26 mouse cellular contexts compared by ENCODE assay signal in genomic region chr6:70867297-70867696, GRCm38 (mm10). TPM values are rescaled to one million over a fixed set of nuclear protein-coding genes. Genes with fewer than 3 reads are reported as not detected.
"Had no signal": no experiment of that assay in that cellular context is flagged by ENCODE, and none has a peak within 500 bp of the region (broad histone marks: within the 10 kb centered on the region; RNA-seq: fewer than 3 reads in every experiment).

No protein-coding gene starts in this region.

- H3K27ac ChIP-seq: midbrain, embryonic 10.5 days; midbrain, embryonic 12.5 days had no signal

- DNase-seq: lung, embryonic 14.5 days; lung, postnatal 10 days; lung, postnatal 4 days; midbrain, embryonic 14.5 days; retina, postnatal 1 day; right cerebral cortex, adult 18-20 months; right cerebral cortex, postnatal 25 days; right cerebral cortex, postnatal 4 days; spleen, adult 18-20 months; thymus, adult 18-20 months; thymus, postnatal 14 days; thymus, postnatal 36 days had no signal

- H3K9me3 ChIP-seq: midbrain, embryonic 10.5 days; midbrain, embryonic 12.5 days; neural tube, embryonic 13.5 days; neural tube, embryonic 15.5 days had no signal

- H3K4me3 ChIP-seq: midbrain, embryonic 10.5 days; midbrain, embryonic 12.5 days; myocyte; neural tube, embryonic 13.5 days; neural tube, embryonic 15.5 days had no signal

- H3K27me3 ChIP-seq: midbrain, embryonic 12.5 days; neural tube, embryonic 13.5 days; neural tube, embryonic 15.5 days had no signal

- H3K4me2 ChIP-seq: lung, embryonic 14.5 days; midbrain, embryonic 12.5 days; neural tube, embryonic 13.5 days; neural tube, embryonic 15.5 days had no signal

- H3K9ac ChIP-seq: lung, embryonic 14.5 days; midbrain, embryonic 12.5 days; neural tube, embryonic 13.5 days; neural tube, embryonic 15.5 days had no signal

- H3K36me3 ChIP-seq: midbrain, embryonic 10.5 days; midbrain, embryonic 12.5 days; neural tube, embryonic 13.5 days; neural tube, embryonic 15.5 days had no signal

- ATAC-seq: midbrain, embryonic 16.5 days had no signal

RNA-seq across cellular contexts. Expression of gene Tex37, which starts 51.4 kb away (rescaled TPM):
- total RNA-seq: megakaryocyte, adult 5-6 weeks; megakaryocyte-erythroid progenitor cell, adult 5-6 weeks had no signal
- polyA plus RNA-seq: lung, embryonic 14.5 days; lung, embryonic 16.5 days; midbrain, embryonic 10.5 days; midbrain, embryonic 12.5 days; midbrain, embryonic 14.5 days; midbrain, embryonic 16.5 days; myocyte; neural tube, embryonic 11.5 days; neural tube, embryonic 13.5 days; neural tube, embryonic 15.5 days; small intestine, adult 2 months; stomach, embryonic 14.5 days; stomach, embryonic 16.5 days; thymus, postnatal 0 days had no signal
